Mouse (Mus musculus) intestine, embryonic 16.5 days (tissue): ENCODE data around the gene Sept4. TPM values are rescaled to one million over a fixed set of nuclear protein-coding genes. Genes with fewer than 3 reads are reported as not detected.
A peak's percentile ranks its signal among the peaks of the same experiment; 100 is the strongest.

Experiments
- ATAC-seq: fragments of 200-750 bp; cut with Nextera tagmentation; 2 replicates; pipeline ENCODE4 v1.8.0; 2017; ENCODE audit warnings: moderate TSS enrichment, moderate library complexity
- H3K27ac ChIP-seq: fragments of 300-500 bp; sonication (generic); 2 replicates; pipeline ENCODE4 v1.5.1; 2014; ENCODE audit warnings: mild to moderate bottlenecking, low read length
- H3K27me3 ChIP-seq: fragments of 300-500 bp; sonication (generic); replicated peaks from 2 replicates; pipeline ENCODE4 v1.6.1; 2014; ENCODE audit warnings: low read length, control low read depth, mixed read lengths; ENCODE audit not compliant: control insufficient read depth, insufficient read depth
- H3K36me3 ChIP-seq: fragments of 300-500 bp; sonication (generic); 2 replicates; pipeline ENCODE4 v1.6.1; 2014; ENCODE audit warnings: low read length, control low read depth; ENCODE audit not compliant: control insufficient read depth, insufficient read depth
- H3K4me1 ChIP-seq: fragments of 300-500 bp; sonication (generic); 2 replicates; pipeline ENCODE4 v1.6.1; 2014; ENCODE audit warnings: low read length, control low read depth, mixed read lengths; ENCODE audit not compliant: control insufficient read depth, insufficient read depth
- H3K4me2 ChIP-seq: fragments of 300-500 bp; sonication (generic); 2 replicates; pipeline ENCODE4 v1.6.1; 2014; ENCODE audit warnings: low read depth, low read length, control low read depth
- H3K4me3 ChIP-seq: fragments of 300-500 bp; sonication (generic); 2 replicates; pipeline ENCODE4 v1.5.1; 2014; ENCODE audit warnings: mild to moderate bottlenecking, low read length
- H3K9ac ChIP-seq: fragments of 300-500 bp; sonication (generic); 2 replicates; pipeline ENCODE4 v1.6.1; 2014; ENCODE audit warnings: low read depth, low read length
- H3K9me3 ChIP-seq: fragments of 300-500 bp; sonication (generic); 2 replicates; pipeline ENCODE4 v1.6.1; 2016; ENCODE audit warnings: low read length, control low read depth; ENCODE audit not compliant: control insufficient read depth
- WGBS: fragments of 180-500 bp; shearing (Covaris S2); extraction: QIAGEN DNeasy Blood & Tissue Kit; methylation state at CpG from one replicate; pipeline ENCODE4 v1.1.7; 2014; 5-methylcytosine and 5-hydroxymethylcytosine counted together
- polyA plus RNA-seq: library from polyadenylated mRNA; unstranded; fragments of >200 nt; fragmentation: Nextera tagmentation; extraction: Ambion mirVana; gene quantifications from 2 replicates; pipeline ENCODE4 v1.2.1, GENCODE M21; 2015

The Sept4 gene
- polyA plus RNA-seq, 1 experiment from 2014 or later: 31.4 TPM

GRCm38 (mm10) chr11:87553342-87553741 lies 15.4 kb upstream of the Sept4 start:
- no peak overlapping the region for H3K9ac ChIP-seq
- WGBS: 87% methylated on average over 4 of the region's 4 CpGs

GRCm38 (mm10) chr11:87554386-87554785 lies 14.3 kb upstream of the Sept4 start:
- no peak overlapping the region for H3K4me3 ChIP-seq
- WGBS: 29% methylated on average over 5 of the region's 5 CpGs
- H3K36me3 ChIP-seq: no peaks in the 10 kb centered on the region
- no peak for ATAC-seq
- H3K4me2 ChIP-seq: no peak overlapping the region
- H3K9ac ChIP-seq: no peak overlapping the region
- H3K4me1 ChIP-seq: peaks cover 9% of the 10 kb centered on the region
- H3K9me3 ChIP-seq: no peaks in the 10 kb centered on the region
- peak overlapping the region; percentile 63 for H3K27ac ChIP-seq
- H3K27me3 ChIP-seq: no peaks in the 10 kb centered on the region

More at GRCm38 (mm10) chr11:87553342-87553741, 15.4 kb upstream of the Sept4 start:
- H3K27ac ChIP-seq: no peak overlapping the region
- no peak for ATAC-seq
- H3K27me3 ChIP-seq: no peaks in the 10 kb centered on the region
- H3K4me3 ChIP-seq: no peak overlapping the region
- no peaks in the 10 kb centered on the region for H3K9me3 ChIP-seq
- H3K4me2 ChIP-seq: no peak overlapping the region
- peaks cover 9% of the 10 kb centered on the region for H3K4me1 ChIP-seq
- no peaks in the 10 kb centered on the region for H3K36me3 ChIP-seq

- Histone ChIP-seq H3K4me2 (no peak overlapping the region), H3K27ac (peak overlapping the region; percentile 62), H3K36me3 (no peaks in the 10 kb centered on the region), H3K4me3 (no peak overlapping the region), H3K27me3 (no peaks in the 10 kb centered on the region), H3K9me3 (no peaks in the 10 kb centered on the region), H3K9ac (no peak overlapping the region; the same call in 1 of the 2 replicates), H3K4me1 (peaks cover 9% of the 10 kb centered on the region)
- 18% methylated on average over 2 of the region's 2 CpGs for WGBS
- peak; percentile 66; the same call in 1 of the 2 replicates for ATAC-seq
Measured at GRCm38 (mm10) chr11:87555106-87555703, 13.5 kb upstream of the Sept4 start.

- Histone ChIP-seq H3K9ac (no peak overlapping the region), H3K4me1 (no peaks in the 10 kb centered on the region), H3K36me3 (no peaks in the 10 kb centered on the region), H3K27me3 (no peaks in the 10 kb centered on the region), H3K9me3 (no peaks in the 10 kb centered on the region), H3K4me3 (no peak overlapping the region), H3K4me2 (no peak overlapping the region), H3K27ac (no peak overlapping the region)
- 69% methylated on average over 6 of the region's 6 CpGs for WGBS
- ATAC-seq: no peak
Measured at GRCm38 (mm10) chr11:87561208-87561607, 7.5 kb upstream of the Sept4 start.

GRCm38 (mm10) chr11:87566501-87566900 lies 2.2 kb upstream of the Sept4 start, which contains the start of gene Gm11492:
Gm11492 (plus strand) TSS chr11:87566653.
- H3K36me3 ChIP-seq: no peaks in the 10 kb centered on the region
- WGBS: 69% methylated on average over 3 of the region's 3 CpGs

GRCm38 (mm10) chr11:87570743-87571142 lies 2.0 kb downstream of the Sept4 start:
- H3K27me3 ChIP-seq: no peaks in the 10 kb centered on the region
- H3K4me1 ChIP-seq: 0 out of 2 replicates have a peak, but pooled peaks cover 4% of the 10 kb centered on the region
- no peak overlapping the region for H3K27ac ChIP-seq
- H3K9ac ChIP-seq: no peak overlapping the region
- no peak overlapping the region for H3K4me2 ChIP-seq
- no peak for ATAC-seq
- H3K36me3 ChIP-seq: no peaks in the 10 kb centered on the region
- H3K4me3 ChIP-seq: no peak overlapping the region
- no peaks in the 10 kb centered on the region for H3K9me3 ChIP-seq
- WGBS: 64% methylated on average over 5 of the region's 5 CpGs

More at GRCm38 (mm10) chr11:87566501-87566900, 2.2 kb upstream of the Sept4 start, which contains the start of gene Gm11492:
- Histone ChIP-seq H3K4me2 (no peak within 1 kb of the TSS), H3K4me1 (no peaks in the 10 kb centered on the region), H3K27ac (no peak within 1 kb of the TSS), H3K9ac (no peak within 1 kb of the TSS), H3K4me3 (no peak within 1 kb of the TSS), H3K9me3 (no peaks in the 10 kb centered on the region), H3K27me3 (no peaks in the 10 kb centered on the region)
- no peak for ATAC-seq

GRCm38 (mm10) chr11:87571361-87571950 lies 2.8 kb downstream of the Sept4 start:
- no peak overlapping the region for H3K9ac ChIP-seq
- H3K4me3 ChIP-seq: no peak overlapping the region
- ATAC-seq: no peak
- H3K9me3 ChIP-seq: no peaks in the 10 kb centered on the region
- H3K4me1 ChIP-seq: 0 out of 2 replicates have a peak, but pooled peaks cover 4% of the 10 kb centered on the region
- H3K36me3 ChIP-seq: no peaks in the 10 kb centered on the region
- H3K27ac ChIP-seq: peak overlapping the region; percentile 58
- no peaks in the 10 kb centered on the region for H3K27me3 ChIP-seq
- WGBS: 97% methylated on average over 1 of the region's 1 CpGs
- no peak overlapping the region for H3K4me2 ChIP-seq

GRCm38 (mm10) chr11:87573751-87574150 lies 5.0 kb downstream of the Sept4 start:
- no peak overlapping the region for H3K9ac ChIP-seq
- no peak overlapping the region for H3K4me2 ChIP-seq
- ATAC-seq: no peak
- no peak overlapping the region for H3K27ac ChIP-seq
- WGBS: 62% methylated on average over 7 of the region's 7 CpGs
- no peaks in the 10 kb centered on the region for H3K36me3 ChIP-seq
- peaks cover 10% of the 10 kb centered on the region; the same call in 1 of the 2 replicates for H3K4me1 ChIP-seq
- no peaks in the 10 kb centered on the region for H3K9me3 ChIP-seq
- no peaks in the 10 kb centered on the region for H3K27me3 ChIP-seq
- H3K4me3 ChIP-seq: no peak overlapping the region

GRCm38 (mm10) chr11:87574520-87575180 lies 5.9 kb downstream of the Sept4 start:
- no peak overlapping the region for H3K4me2 ChIP-seq
- no peaks in the 10 kb centered on the region for H3K36me3 ChIP-seq
- H3K27ac ChIP-seq: no peak overlapping the region
- WGBS: 57% methylated on average over 21 of the region's 21 CpGs
- no peaks in the 10 kb centered on the region for H3K9me3 ChIP-seq
- H3K4me1 ChIP-seq: peaks cover 10% of the 10 kb centered on the region
- no peak overlapping the region for H3K9ac ChIP-seq
- no peak for ATAC-seq
- H3K4me3 ChIP-seq: no peak overlapping the region
- no peaks in the 10 kb centered on the region for H3K27me3 ChIP-seq
